In genomic region chr6:71823961-71824360, GRCm38 (mm10) we compare ENCODE assay signal across 8 mouse cellular contexts. TPM values are rescaled to one million over a fixed set of nuclear protein-coding genes. Genes with fewer than 3 reads are reported as not detected.
DNase-seq lines count a peak whose midpoint lies in the region; ATAC-seq and TF ChIP-seq lines count a peak whose summit lies in the region.

No protein-coding gene starts in this region.

- H3K27ac ChIP-seq in heart, embryonic 12.5 days (ENCODE audit: poor library complexity, severe bottlenecking): no peak overlapping the region
- H3K27ac ChIP-seq in MEL (ENCODE audit: control insufficient read depth, low read depth, low read length): peak overlapping the region; percentile 55
- H3K27ac ChIP-seq in heart, postnatal 0 days (ENCODE audit: low read depth): 0 out of 2 replicates have a peak overlapping the region, but pooled peaks have one; percentile 11

- peaks cover 9% of the 10 kb centered on the region for H3K4me1 ChIP-seq in heart, embryonic 12.5 days (replicated peaks)
- H3K4me1 ChIP-seq in MEL (ENCODE audit: control insufficient read depth in 1 of 2, insufficient read depth in 2 of 2, low read length in 2 of 2): peaks cover 0 to 10% of the 10 kb centered on the region in 2 experiments; a peak in 3 of 4 replicates
- peaks cover 17% of the 10 kb centered on the region; the same call in 1 of the 2 replicates for H3K4me1 ChIP-seq in heart, postnatal 0 days (ENCODE audit: control insufficient read depth, insufficient read depth)

- H3K9me3 ChIP-seq in heart, embryonic 12.5 days (replicated peaks): no peaks in the 10 kb centered on the region
- no peaks in the 10 kb centered on the region for H3K9me3 ChIP-seq in MEL (replicated peaks; ENCODE audit: insufficient read depth, low read length)
- no peaks in the 10 kb centered on the region for H3K9me3 ChIP-seq in heart, postnatal 0 days (replicated peaks; ENCODE audit: control insufficient read depth, low read length)

- peak overlapping the region; percentile 81; the same call in 1 of the 2 replicates for H3K9ac ChIP-seq in heart, embryonic 12.5 days
- H3K9ac ChIP-seq in MEL (ENCODE audit: control insufficient read depth, low read depth, low read length, poor library complexity, severe bottlenecking): peak overlapping the region; percentile 70
- H3K9ac ChIP-seq in heart, postnatal 0 days (replicated peaks; ENCODE audit: low read depth, low read length): peak overlapping the region; percentile 57

- intact Hi-C loops in heart, postnatal 36 days (cut with DNase I): loop anchor here (5.0 to 10.0 kb wide), 3 partner anchors 282 to 549 kb away; partner anchors contain the start of genes Chmp3, Krcc1 and Rmnd5a
- intact Hi-C loops in left cerebral cortex, postnatal 10 days (cut with DNase I): no loop called here

- 34% methylated on average over 3 of the region's 3 CpGs for WGBS in heart, embryonic 12.5 days
- 19% methylated on average over 3 of the region's 3 CpGs for WGBS in heart, postnatal 0 days

- DNase-seq in heart, postnatal 36 days: no peak
- DNase-seq in MEL (ENCODE audit: low read depth, low spot score): peak; percentile 72
- no peak for DNase-seq in heart, postnatal 0 days (ENCODE audit: low spot score)
- no peak for DNase-seq in adrenal gland, adult 18-20 months (ENCODE audit: low spot score in 2 of 2)
- no peak for DNase-seq in spleen, postnatal 14 days (ENCODE audit: low spot score in 2 of 2)
- no peak for DNase-seq in left cerebral cortex, postnatal 10 days (ENCODE audit: extremely low spot score in 1 of 2, low spot score in 2 of 2)

- no peak for TF ChIP-seq CTCF in MEL (IDR thresholded peaks at IDR 0.05 in 2 of 3, conservative IDR thresholded peaks at IDR 0.05 in 1 of 3; ENCODE audit: control insufficient read depth in 1 of 3, insufficient read depth in 1 of 3, low read depth in 2 of 3, low read length in 3 of 3, poor library complexity in 1 of 3, severe bottlenecking in 1 of 3)
- no peak for TF ChIP-seq CTCF in heart, postnatal 0 days (IDR thresholded peaks at IDR 0.05; ENCODE audit: low read depth)

- no peak for TF ChIP-seq POLR2A in MEL (IDR thresholded peaks at IDR 0.05; ENCODE audit: control insufficient read depth in 1 of 2, insufficient read depth in 1 of 2, low read depth in 1 of 2, low read length in 2 of 2, poor library complexity in 1 of 2)

- H3K27me3 ChIP-seq in heart, embryonic 12.5 days (replicated peaks): no peaks in the 10 kb centered on the region
- H3K27me3 ChIP-seq in MEL (ENCODE audit: control insufficient read depth in 1 of 2, insufficient read depth in 2 of 2, low read length in 2 of 2): no peaks in the 10 kb centered on the region; a peak in 1 of 4 replicates
- H3K27me3 ChIP-seq in heart, postnatal 0 days (ENCODE audit: control insufficient read depth, insufficient read depth, low read length): no peaks in the 10 kb centered on the region

- TF ChIP-seq EP300 in MEL (IDR thresholded peaks at IDR 0.05; ENCODE audit: low read depth in 1 of 2, low read length in 2 of 2): no peak
- TF ChIP-seq EP300 in heart, postnatal 0 days (IDR thresholded peaks at IDR 0.05; ENCODE audit: low read depth): no peak

- no peak for TF ChIP-seq RAD21 in MEL (IDR thresholded peaks at IDR 0.05; ENCODE audit: low read depth, low read length)

- ATAC-seq in heart, embryonic 12.5 days (ENCODE audit: insufficient number of reproducible peaks, low FRiP score): no peak
- ATAC-seq in heart, postnatal 0 days (ENCODE audit: insufficient read depth, low read depth): no peak
- ATAC-seq in megakaryocyte, adult 5-6 weeks (ENCODE audit: poor library complexity, severe bottlenecking): 0 out of 2 replicates have a peak, but pooled peaks have one; percentile 22

- peak overlapping the region; percentile 86 for H3K4me3 ChIP-seq in heart, embryonic 12.5 days
- peak overlapping the region; percentile 73 to 87 for H3K4me3 ChIP-seq in MEL (ENCODE audit: control insufficient read depth in 1 of 2, insufficient read depth in 1 of 2, low read depth in 2 of 2, low read length in 2 of 2)
- H3K4me3 ChIP-seq in heart, postnatal 0 days (ENCODE audit: low read depth, low read length): peak overlapping the region; percentile 64

- peak overlapping the region; percentile 87 for H3K4me2 ChIP-seq in heart, embryonic 12.5 days
- H3K4me2 ChIP-seq in heart, postnatal 0 days (ENCODE audit: low read depth, low read length): peak overlapping the region; percentile 71

- no peaks in the 10 kb centered on the region for H3K36me3 ChIP-seq in heart, embryonic 12.5 days
- peaks cover 0 to 13% of the 10 kb centered on the region in 2 experiments; a peak in 2 of 4 replicates for H3K36me3 ChIP-seq in MEL (ENCODE audit: control insufficient read depth in 1 of 2, insufficient read depth in 2 of 2, low read length in 2 of 2)
- 0 out of 2 replicates have a peak, but pooled peaks cover 2% of the 10 kb centered on the region for H3K36me3 ChIP-seq in heart, postnatal 0 days (replicated peaks; ENCODE audit: control insufficient read depth, insufficient read depth, low read length)

- H3K79me2 ChIP-seq in MEL (ENCODE audit: control insufficient read depth, insufficient read depth, low read length, poor library complexity): peaks cover 13% of the 10 kb centered on the region

TF ChIP-seq in MEL, 35 proteins besides CTCF, POLR2A, EP300 and RAD21:
- TF ChIP-seq TBP (IDR thresholded peaks at IDR 0.05; ENCODE audit: low read depth, low read length): no peak
- no peak for TF ChIP-seq USF1 (IDR thresholded peaks at IDR 0.05; ENCODE audit: low read depth, low read length)
- TF ChIP-seq USF2 (IDR thresholded peaks at IDR 0.05; ENCODE audit: borderline replicate concordance in 1 of 2, insufficient read depth in 1 of 2, low read depth in 1 of 2, low read length in 2 of 2): no peak
- TF ChIP-seq POLR2AphosphoS5 (IDR thresholded peaks at IDR 0.05; ENCODE audit: borderline replicate concordance, low read depth, low read length): no peak
- TF ChIP-seq TAL1 (IDR thresholded peaks at IDR 0.05; ENCODE audit: low read length): no peak
- TF ChIP-seq GATA1 (IDR thresholded peaks at IDR 0.05; ENCODE audit: low read depth, low read length): no peak
- 0 out of 2 replicates have a peak, but pooled peaks have one; percentile 1 for TF ChIP-seq KAT2A (conservative IDR thresholded peaks at IDR 0.05; ENCODE audit: low read depth, low read length)
- no peak for TF ChIP-seq TCF12 (IDR thresholded peaks at IDR 0.05; ENCODE audit: low read depth, low read length)

RNA-seq across cellular contexts. Expression of gene Mrpl35, which starts 2.8 kb away (rescaled TPM):
- 50.0 and 53.5 TPM in 2 replicates for polyA plus RNA-seq in heart, embryonic 12.5 days (2016; fragmentation: Nextera tagmentation; extraction: Ambion mirVana)
- total RNA-seq in heart, postnatal 36 days (2021): 10 to 100 TPM; 48.1 to 48.7 TPM
- total RNA-seq in MEL (2012; rRNA removed): 26.0 and 28.3 TPM in 2 replicates
- polyA plus RNA-seq in MEL (2012; ENCODE audit: insufficient read depth in 1 of 2, insufficient read length in 2 of 2, low read depth in 1 of 2, low replicate concordance in 2 of 2, missing spikeins in 1 of 2): 10 to 100 TPM in 1 of 2 experiments, not detected in 1; 34.8 TPM
- total RNA-seq in heart, postnatal 0 days (2014; rRNA removed; ENCODE audit: low replicate concordance): 8.9 and 13.2 TPM in 2 replicates
- 91.3 and 92.1 TPM in 2 replicates for polyA plus RNA-seq in heart, postnatal 0 days (2015; fragmentation: Nextera tagmentation; extraction: Ambion mirVana)
- 24.7 and 25.6 TPM in 2 replicates for total RNA-seq in megakaryocyte, adult 5-6 weeks (2015)
- 12.0 and 18.1 TPM in 2 replicates for total RNA-seq in megakaryocyte, adult 5-6 weeks (2017)
- 10 to 100 TPM; 40.8 to 44.7 TPM for total RNA-seq in adrenal gland, adult 18-20 months (2021)
- 10 to 100 TPM; 28.2 to 31.0 TPM for total RNA-seq in left cerebral cortex, postnatal 10 days (2021)

RNA-seq across cellular contexts. Expression of gene Immt, which starts 7.2 kb away (rescaled TPM):
- polyA plus RNA-seq in heart, embryonic 12.5 days (2016; fragmentation: Nextera tagmentation; extraction: Ambion mirVana): 279 and 297 TPM in 2 replicates
- 100 to 1,000 TPM; 614 to 663 TPM for total RNA-seq in heart, postnatal 36 days (2021)
- 133 and 137 TPM in 2 replicates for total RNA-seq in MEL (2012; rRNA removed)
- 100 to 1,000 TPM; 158 to 702 TPM for polyA plus RNA-seq in MEL (2012; ENCODE audit: insufficient read depth in 1 of 2, insufficient read length in 2 of 2, low read depth in 1 of 2, low replicate concordance in 2 of 2, missing spikeins in 1 of 2)
- total RNA-seq in heart, postnatal 0 days (2014; rRNA removed; ENCODE audit: low replicate concordance): 504 and 545 TPM in 2 replicates
- polyA plus RNA-seq in heart, postnatal 0 days (2015; fragmentation: Nextera tagmentation; extraction: Ambion mirVana): 499 and 506 TPM in 2 replicates
- 97.2 and 101 TPM in 2 replicates for total RNA-seq in megakaryocyte, adult 5-6 weeks (2015)
- total RNA-seq in megakaryocyte, adult 5-6 weeks (2017): 76.5 and 88.6 TPM in 2 replicates
- 100 to 1,000 TPM; 335 to 387 TPM for total RNA-seq in adrenal gland, adult 18-20 months (2021)
- 100 to 1,000 TPM; 145 to 147 TPM for total RNA-seq in left cerebral cortex, postnatal 10 days (2021)
